Comparison of ENCODE assay signal across 7 mouse cellular contexts in the genomic region with DNA sequence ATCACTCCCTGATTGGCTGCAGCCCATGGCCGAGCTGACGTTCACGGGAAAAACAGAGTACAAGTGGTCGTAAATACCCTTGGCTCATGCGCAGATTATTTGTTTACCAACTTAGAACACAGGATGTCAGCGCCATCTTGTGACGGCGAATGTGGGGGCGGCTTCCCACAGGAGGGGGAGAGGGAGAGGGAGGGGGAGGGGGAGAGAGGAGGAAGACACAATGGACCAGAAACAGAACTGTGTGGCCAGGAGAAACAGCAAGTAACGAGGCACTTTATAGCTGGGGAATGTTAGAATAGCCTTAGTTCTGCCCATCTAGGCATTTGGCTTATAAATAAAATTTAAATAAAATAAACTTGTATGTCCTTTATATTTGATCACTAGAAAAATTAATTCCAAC.
DNase-seq lines count a peak whose midpoint lies in the region; TF ChIP-seq lines count a peak whose summit lies in the region.
"Not testable (repeated sequence)": the region's sequence is repeated elsewhere in the genome, so short reads cannot be mapped to it uniquely, and the experiment has no call there.

No protein-coding gene starts in this region.

- peak; percentile 54 for DNase-seq in CD4-positive helper T cell, adult 2 months (ENCODE audit: low read depth, low spot score)
- DNase-seq in MN1 (ENCODE audit: low spot score) (peak; percentile 50), liver (peak; percentile 34)
- DNase-seq in brain, embryonic 14.5 days (ENCODE audit: low read depth), result peak; percentile 36
- DNase-seq in induced T-regulatory cell, adult 2 months (ENCODE audit: low read depth), result peak; percentile 60
- peak; percentile 38 for DNase-seq in splenic B cell, adult 2 months (ENCODE audit: low read depth, low spot score)

- not testable (repeated sequence) for H3K36me3 ChIP-seq in megakaryocyte, embryonic 14.5 days (replicated peaks; ENCODE audit: low read length); splenic B cell, adult 2 months (ENCODE audit: control insufficient read depth, insufficient read depth, low read length, poor library complexity, severe bottlenecking)

- H3K9me3 ChIP-seq in megakaryocyte, embryonic 14.5 days, result peaks cover 11% of the 10 kb centered on the region

- H3K4me3 ChIP-seq in megakaryocyte, embryonic 14.5 days (replicated peaks), result peak overlapping the region; percentile 42

- TF ChIP-seq CTCF in brain, embryonic 14.5 days (IDR thresholded peaks at IDR 0.05; ENCODE audit: borderline replicate concordance, extremely low read depth, insufficient read depth, insufficient read length), result not testable (repeated sequence)

- H3K27me3 ChIP-seq in megakaryocyte, embryonic 14.5 days (replicated peaks); splenic B cell, adult 2 months (ENCODE audit: control insufficient read depth, insufficient read depth, low read length, poor library complexity, severe bottlenecking): not testable (repeated sequence)

- not testable (repeated sequence) for TF ChIP-seq POLR2A in brain, embryonic 14.5 days (IDR thresholded peaks at IDR 0.05; ENCODE audit: borderline replicate concordance, extremely low read depth, insufficient read depth, insufficient read length, poor library complexity, severe bottlenecking)

- H3K4me1 ChIP-seq in megakaryocyte, embryonic 14.5 days, result not testable (repeated sequence)

Comparison
In these comparisons a context has a peak if more than half of its experiments do, and no peak if none do; other contexts are left out.
1. Peak in every context shown above with its lines: DNase-seq and H3K4me3 ChIP-seq.